Mouse (Mus musculus): ENCODE data around the gene Rexo5.

DNA sequence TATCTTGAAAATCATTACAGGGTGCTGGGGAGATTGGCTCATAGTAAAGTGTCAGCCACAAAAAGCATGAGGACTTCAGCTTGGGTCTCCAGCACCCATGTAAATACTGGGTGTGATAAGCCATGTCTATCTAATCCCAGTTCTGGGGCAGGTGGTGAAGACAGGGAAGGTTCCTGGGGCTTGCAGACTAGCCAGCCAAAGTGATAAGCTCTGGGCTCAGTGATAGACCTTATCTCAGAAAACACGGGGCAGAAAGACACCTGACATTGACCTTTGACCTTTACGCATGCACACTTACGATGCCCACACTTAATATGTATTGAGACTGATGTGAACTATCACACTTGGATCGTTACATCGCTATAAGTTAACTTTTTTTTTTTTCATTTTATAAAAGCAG is 70.7 kb downstream of the Rexo5 start:
- TF ChIP-seq POLR2A (IDR thresholded peaks at IDR 0.05; ENCODE audit: borderline replicate concordance, control insufficient read depth, low read depth, low read length) (no peak), CTCF (IDR thresholded peaks at IDR 0.05; ENCODE audit: control insufficient read depth, insufficient read depth, low read length) (no peak)
